Mouse (Mus musculus) frontal cortex, postnatal 14 days (tissue): Measurements from ENCODE around the gene Mtmr12.
"Not testable (repeated sequence)": the region's sequence is repeated elsewhere in the genome, so short reads cannot be mapped to it uniquely, and the experiment has no call there.

Experiments used
- DNase-seq, 2 experiments: peaks; one replicate each; pipeline ENCODE4 v3.0.0; 2022; ENCODE audit warnings: low spot score in 2 of 2

Mtmr12 gene

DNA sequence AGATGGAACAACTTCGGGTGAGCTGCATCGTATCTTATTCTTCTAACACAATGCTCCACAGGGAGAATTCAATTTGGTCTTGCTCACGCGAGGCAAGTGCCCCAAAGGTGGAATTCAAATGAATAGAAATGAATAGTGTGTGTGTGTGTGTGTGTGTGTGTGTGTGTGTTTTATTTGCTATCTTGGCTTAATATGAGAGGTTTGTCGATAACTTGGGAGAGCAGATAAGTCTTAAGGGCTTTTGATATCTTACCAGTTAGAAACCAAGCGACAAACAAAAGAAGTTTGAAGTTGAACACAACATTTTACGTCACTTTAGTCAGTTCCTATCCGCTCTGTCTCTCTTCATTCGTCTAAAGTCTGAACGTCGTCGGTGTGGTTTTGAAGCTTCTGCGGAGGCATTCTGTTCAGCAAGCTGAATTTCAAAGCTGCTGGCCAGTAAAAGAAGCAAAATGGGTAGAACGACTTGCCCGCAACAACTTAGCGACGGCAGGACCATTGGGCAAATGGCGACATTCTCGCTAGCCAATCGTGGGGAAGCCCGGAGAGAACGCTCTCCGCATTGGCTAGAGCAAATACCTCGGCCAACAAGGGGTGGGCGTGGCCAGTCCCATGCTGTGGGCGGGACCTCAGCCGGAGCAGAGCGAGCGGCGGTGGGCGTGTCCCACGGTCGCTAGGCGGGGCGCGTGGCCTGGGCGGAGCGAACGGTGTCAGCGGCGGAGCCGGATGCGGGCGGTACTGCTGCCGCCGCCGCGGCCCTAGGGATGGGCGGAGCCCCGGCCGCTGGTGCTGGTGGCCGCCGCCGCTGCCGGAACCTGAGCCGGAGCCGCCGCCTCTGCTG is at the start of gene Mtmr12:
Mtmr12 (plus strand) TSS at position 710 of the 841 bp plus-strand sequence.
- DNase-seq, result peak; percentile 98 to 100

GRCm38 (mm10) chr15:12178126-12178525 is 26.7 kb upstream of the Mtmr12 start:
- DNase-seq, result no peak

GRCm38 (mm10) chr15:12181181-12181805 is 23.5 kb upstream of the Mtmr12 start:
- not testable (repeated sequence) for DNase-seq

DNA sequence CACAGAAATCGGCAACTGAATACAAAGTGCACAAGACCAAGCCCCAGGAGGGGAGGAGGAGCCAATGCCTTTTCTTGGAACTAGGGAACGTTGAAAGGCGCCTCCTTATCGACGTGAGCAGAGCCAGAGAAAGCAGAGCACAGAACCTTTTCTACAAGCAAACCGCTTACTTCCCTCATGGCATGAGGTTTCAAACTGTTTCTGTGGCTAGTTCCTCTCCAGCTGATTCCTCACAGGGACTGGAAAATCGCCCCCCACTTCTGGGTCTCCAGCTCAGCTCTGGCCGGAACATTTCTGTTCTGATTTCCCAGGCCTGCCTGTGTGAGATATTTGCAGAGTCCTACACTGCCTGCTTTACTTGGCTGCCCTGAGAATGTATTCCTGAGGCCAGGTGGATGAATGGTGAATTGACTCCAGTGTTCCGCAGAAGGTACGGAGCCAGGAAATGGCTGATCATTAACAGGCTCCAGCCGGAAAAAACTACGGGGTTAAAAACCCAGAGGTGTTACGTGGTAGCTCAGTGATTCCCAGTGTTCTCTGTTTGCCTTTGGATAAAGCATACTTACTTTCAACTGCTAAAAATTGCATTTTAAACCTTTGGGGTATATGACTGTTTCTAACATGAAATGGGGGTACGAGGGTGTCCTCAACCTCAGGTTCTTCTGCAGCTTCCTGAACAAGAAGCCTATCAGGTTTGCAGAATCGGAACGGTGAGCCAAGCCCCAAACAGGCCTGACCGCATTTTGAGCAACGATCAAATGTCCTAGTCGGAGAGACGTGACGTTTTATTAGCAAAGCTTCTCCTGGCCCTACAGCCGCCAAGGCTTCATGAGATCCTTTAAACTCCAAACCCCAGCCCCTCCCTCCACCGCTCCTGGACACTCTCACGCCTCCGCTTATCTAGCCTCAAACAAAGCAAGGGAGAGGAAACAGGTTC is 10.7 kb upstream of the Mtmr12 start:
- no peak for DNase-seq

- DNase-seq, result no peak
Observed at GRCm38 (mm10) chr15:12194817-12195735, 9.8 kb upstream of the Mtmr12 start.

DNA sequence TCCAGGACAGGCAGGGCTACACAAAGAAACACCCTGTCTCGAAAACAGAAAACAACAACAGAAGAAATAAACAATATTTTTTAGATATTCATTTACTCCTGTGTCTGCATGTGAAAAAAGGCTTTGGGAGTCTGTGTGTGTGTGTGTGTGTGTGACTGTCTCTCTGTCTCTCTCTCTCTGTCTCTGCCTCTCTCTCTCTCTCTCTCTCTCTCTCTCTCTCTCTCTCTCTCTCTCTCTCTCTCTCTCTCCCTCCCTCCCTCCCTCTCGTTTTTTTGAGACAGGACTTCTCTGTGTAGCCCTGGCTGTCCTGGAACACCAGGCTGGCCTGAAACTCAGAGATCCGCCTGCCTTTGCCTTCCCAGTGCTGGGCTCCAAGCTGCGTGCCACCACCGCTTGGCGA is 8.9 kb upstream of the Mtmr12 start:
- DNase-seq, result no peak

DNA sequence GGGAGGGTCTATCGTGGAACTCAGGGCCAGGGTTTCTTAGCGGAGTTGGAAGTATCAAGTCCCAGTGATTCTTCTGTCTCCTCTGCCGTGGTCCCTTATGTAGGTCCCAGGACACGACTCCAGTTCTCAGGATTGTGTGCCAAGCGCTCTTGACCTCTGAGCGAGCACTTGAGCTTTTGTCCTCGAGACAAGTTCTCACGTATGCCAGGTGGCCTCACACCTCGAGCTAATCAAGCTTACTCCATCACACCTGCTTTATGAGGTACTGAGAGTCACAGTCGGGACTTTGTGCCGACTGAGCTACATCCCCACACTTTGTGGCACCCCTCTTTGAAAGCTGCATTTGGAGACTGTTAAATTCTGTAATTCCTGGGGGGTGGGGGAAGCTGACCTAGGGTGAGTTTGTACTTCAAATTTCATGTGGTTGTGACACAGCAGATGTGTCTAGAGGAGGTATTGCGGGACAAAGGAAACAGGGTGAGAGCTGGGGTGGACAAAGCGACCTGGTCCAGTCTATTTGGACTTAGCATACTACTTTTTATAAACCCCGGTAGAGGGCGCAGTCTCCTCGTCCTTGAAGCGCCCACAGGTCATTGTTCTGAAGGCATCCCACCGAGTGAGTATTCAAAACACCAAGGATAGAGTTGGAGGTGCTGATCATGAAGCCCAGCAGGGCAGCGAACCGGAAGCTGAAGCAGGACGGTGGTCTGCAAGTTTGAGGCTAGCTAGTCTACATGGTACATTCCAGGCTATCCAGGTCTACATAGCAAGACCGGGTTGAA is 8.2 kb upstream of the Mtmr12 start:
- no peak for DNase-seq

DNA sequence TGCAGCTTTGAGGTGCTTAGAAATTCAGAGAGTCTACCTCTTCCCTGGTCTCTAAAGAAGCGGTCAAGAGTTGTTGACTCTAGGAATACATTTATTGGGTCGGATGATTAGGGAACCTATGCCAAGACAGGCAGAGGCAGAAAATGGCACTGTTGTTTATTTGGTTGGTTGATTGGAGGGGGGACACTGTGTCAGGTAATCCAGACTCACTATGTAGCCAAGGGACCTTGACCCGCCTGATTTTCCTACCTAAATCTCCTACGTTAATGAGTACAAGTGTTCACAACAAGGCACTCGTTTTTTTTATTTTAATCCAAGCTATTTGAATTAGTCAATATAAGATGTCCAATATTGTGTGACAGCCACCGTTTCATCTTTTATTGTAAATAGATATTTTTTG is 7.5 kb upstream of the Mtmr12 start:
- no peak for DNase-seq

- no peak for DNase-seq
Observed at GRCm38 (mm10) chr15:12200021-12200420, 4.8 kb upstream of the Mtmr12 start.

DNA sequence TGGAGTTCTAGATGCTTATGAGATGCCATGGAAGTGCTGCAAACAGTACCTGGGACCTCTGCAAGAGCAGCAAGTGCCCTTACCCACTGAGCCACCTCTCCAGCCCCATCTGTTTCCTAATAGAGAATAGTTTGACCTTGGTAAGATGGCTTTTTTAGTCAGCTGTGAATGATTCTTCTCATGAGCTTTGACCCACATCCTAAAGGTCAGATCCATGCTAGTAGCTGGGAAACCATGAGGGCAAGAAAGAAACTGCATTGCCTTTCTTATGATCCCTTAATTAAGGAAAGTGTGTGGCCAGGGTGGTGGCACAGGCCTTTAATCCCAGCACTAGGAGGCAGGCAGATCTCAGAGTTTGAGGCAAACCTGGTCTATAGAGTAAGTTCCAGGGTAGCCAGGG is 3.0 kb upstream of the Mtmr12 start:
- no peak for DNase-seq

DNA sequence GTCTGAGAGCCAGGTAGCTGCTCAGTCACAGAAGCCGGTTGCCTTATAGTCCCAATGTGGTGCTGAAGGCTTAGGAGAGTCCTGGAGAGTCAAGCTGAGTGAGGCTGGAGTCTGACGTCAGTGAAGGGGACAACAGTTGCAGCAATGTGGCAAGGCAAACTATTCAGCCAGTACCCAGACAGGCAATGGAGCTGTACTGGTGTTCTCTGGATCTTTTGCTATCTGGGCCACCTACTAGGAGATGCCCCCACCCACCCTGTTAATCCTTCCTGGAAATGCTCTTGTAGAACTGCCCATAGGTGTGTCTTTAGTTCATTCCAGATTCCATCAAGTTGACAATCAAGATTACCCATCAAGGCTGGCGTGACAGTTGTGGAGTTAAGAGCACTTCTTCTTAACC is 2.4 kb upstream of the Mtmr12 start:
- no peak for DNase-seq

- DNase-seq, result not testable (repeated sequence)
Observed at GRCm38 (mm10) chr15:12203008-12203407, 1.8 kb upstream of the Mtmr12 start.

DNA sequence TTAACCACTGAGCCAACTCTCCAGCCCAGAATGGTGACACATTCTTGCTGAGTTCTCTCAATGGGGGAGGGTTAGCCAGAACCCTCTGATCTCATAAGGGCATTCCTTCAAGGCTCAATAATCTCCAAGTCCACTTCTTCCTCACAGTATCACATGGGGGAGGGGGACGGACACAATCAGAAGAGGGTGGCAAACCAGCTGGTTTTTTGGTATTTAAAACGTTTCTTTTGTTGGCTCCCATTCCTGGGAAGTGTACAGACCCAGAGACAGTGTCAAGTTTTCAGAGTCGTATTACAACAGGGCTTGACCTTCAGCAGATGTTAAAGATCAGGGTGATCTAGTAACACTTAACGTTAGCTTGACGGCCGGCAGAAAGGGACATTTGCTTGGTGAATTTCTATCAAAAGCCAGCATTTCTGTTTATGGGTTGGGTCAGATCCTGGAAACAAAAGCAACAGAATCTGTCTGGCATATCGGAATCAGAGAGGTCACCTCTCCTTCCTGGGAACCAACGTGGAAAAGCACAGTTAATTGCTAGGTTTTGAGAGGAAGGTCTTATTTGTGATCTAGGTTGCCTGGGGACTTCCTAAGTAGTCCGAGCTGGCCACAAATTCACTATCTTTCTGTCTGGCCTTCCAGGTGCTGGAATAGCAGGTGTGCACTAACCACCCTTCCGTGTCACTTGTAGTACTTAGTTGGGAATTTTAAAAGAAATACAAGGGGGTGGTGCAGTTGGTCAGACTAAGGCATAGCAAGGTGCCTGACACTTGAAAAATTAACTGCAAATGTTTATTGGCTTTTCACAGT is 1.1 kb upstream of the Mtmr12 start:
- no peak for DNase-seq

DNA sequence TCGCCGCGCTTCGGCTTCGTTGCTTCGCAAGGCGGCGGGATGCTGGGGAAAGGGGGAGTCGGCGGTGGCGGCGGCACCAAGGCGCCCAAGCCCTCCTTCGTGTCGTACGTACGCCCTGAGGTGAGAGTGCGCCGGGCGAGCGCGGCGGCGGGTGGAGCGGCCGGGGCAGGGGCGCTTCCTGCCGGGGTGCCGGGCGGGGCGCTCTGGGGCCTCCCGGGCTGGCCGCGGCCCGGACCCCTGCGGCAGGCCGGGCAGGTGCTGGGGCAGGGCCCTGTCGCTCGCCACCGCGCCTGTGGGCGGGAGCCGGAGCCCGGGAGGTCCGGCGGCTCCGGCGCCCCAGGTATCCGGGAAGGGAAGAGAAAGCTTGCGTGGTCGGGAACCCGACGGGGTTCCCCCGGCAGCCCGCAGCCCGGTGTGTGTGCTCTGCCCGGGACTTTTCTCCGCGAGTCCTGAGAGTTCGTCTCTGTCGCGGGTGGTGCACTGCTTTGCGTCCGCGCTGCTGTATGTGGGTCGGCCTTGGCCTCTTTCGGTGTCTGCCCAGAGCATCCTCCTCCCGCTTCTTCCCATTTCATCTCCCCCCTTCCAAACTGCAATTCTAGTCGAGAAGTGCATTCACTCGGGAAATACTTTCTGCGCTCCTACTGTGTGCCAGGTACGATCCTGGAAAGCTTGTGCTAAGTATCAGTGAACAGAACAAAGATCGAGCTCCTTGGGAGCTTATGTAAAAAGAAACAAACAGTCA is 503 bp downstream of the Mtmr12 start:
- no peak for DNase-seq

- DNase-seq, result no peak
Observed at GRCm38 (mm10) chr15:12205902-12206645, 1.2 kb downstream of the Mtmr12 start.

DNA sequence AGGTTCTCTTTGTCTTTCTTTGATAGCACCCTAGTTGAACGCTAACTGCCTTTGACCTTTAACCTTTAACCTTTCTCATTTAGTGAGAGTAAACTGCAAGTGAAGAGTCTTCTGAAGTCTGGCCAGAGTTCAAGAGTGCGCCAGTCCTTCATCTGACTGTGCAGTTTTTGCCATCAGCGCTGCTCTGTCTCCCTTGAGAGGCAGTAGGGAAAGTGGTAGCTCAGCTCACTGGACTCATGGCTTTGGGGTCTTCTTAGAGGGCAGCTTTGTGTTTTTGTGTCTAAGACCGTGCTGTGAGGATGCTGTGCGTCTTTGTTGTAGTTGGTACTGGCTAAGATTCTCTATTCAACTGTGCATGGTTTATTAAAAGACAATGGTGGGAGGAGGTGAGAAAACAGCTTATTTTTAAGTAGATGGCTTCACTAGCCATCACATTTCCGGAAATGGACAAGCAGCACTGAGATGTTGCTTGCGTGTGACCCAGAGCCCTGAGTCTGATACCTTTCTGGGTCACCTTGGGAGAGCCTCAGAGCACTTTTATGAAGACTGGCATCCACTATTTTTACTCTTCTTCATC is 1.9 kb downstream of the Mtmr12 start:
- DNase-seq, result no peak

DNA sequence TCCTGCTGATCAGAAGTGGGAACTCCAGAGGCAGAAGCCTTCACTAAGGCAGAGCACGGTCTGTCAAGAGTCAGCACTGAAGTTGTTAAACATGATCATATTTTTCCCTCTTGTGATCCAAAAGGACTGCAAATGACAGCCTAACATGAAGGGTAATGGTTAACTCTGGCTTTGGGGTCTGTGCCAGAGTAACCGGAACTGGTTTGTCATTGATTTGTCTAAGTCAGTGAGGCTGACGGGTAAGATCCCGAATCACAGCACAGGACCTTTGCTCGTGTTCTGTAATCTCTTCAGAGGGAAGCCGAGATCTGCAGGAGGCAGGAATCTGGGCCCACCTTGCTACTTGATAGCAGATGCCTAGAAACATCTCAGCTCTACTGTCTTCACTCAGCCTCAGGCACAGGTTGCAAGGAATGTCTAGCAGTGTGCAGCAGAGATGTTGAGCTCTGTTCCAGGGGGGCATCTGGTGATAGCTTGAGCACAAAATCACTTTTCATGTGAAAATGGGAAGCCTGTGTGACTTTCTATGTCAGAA is 2.8 kb downstream of the Mtmr12 start:
- DNase-seq, result no peak
